Mouse (Mus musculus) neural tube, embryonic 15.5 days (tissue): ENCODE results near the gene Mum1l1. TPM values are rescaled to one million over a fixed set of nuclear protein-coding genes. Genes with fewer than 3 reads are reported as not detected.
A peak's percentile ranks its signal among the peaks of the same experiment; 100 is the strongest.

Source experiments
- ATAC-seq: fragments of 200-750 bp; cut with Nextera tagmentation; 2 replicates; pipeline ENCODE4 v1.8.0; 2017; ENCODE audit warnings: mild to moderate bottlenecking, moderate TSS enrichment, moderate library complexity; ENCODE audit not compliant: low FRiP score
- H3K27ac ChIP-seq: fragments of 300-500 bp; sonication (generic); replicated peaks from 2 replicates; pipeline ENCODE4 v1.5.1; 2015; ENCODE audit warnings: mild to moderate bottlenecking, inconsistent platforms
- H3K27me3 ChIP-seq: fragments of 300-500 bp; sonication (generic); replicated peaks from 2 replicates; pipeline ENCODE4 v1.6.1; 2015; ENCODE audit warnings: inconsistent platforms
- H3K36me3 ChIP-seq: fragments of 300-500 bp; sonication (generic); 2 replicates; pipeline ENCODE4 v1.6.1; 2015; ENCODE audit warnings: inconsistent platforms
- H3K4me1 ChIP-seq: fragments of 300-500 bp; sonication (generic); 2 replicates; pipeline ENCODE4 v1.6.1; 2015; ENCODE audit warnings: inconsistent platforms
- H3K4me2 ChIP-seq: fragments of 300-500 bp; sonication (generic); 2 replicates; pipeline ENCODE4 v1.6.1; 2015; ENCODE audit warnings: inconsistent platforms, mild to moderate bottlenecking, moderate library complexity
- H3K4me3 ChIP-seq: fragments of 300-500 bp; sonication (generic); replicated peaks from 2 replicates; pipeline ENCODE4 v1.5.1; 2015; ENCODE audit warnings: mild to moderate bottlenecking, inconsistent platforms
- H3K9ac ChIP-seq: fragments of 300-500 bp; sonication (generic); replicated peaks from 2 replicates; pipeline ENCODE4 v1.6.1; 2015; ENCODE audit warnings: mild to moderate bottlenecking, inconsistent platforms
- H3K9me3 ChIP-seq: fragments of 300-500 bp; sonication (generic); replicated peaks from 2 replicates; pipeline ENCODE4 v1.6.1; 2016; ENCODE audit warnings: inconsistent platforms
- WGBS: fragments of 180-500 bp; shearing (Covaris S2); methylation state at CpG from one replicate; pipeline ENCODE4 v1.1.7; 2015; ENCODE audit warnings: mixed read lengths; 5-methylcytosine and 5-hydroxymethylcytosine counted together
- polyA plus RNA-seq: library from polyadenylated mRNA; unstranded; fragments of >200 nt; fragmentation: Nextera tagmentation; extraction: Ambion mirVana; gene quantifications from 2 replicates; pipeline ENCODE4 v1.2.1, GENCODE M21; 2015

Mum1l1 gene
- polyA plus RNA-seq, 1 experiment from 2014 or later: 12.5 TPM

- 70% methylated on average over 3 of the region's 3 CpGs for WGBS
- no peak for ATAC-seq
- no peak overlapping the region for H3K4me3 ChIP-seq
- H3K9ac ChIP-seq: no peak overlapping the region
- no peaks in the 10 kb centered on the region for H3K4me1 ChIP-seq
- H3K27ac ChIP-seq: no peak overlapping the region
- H3K36me3 ChIP-seq: no peaks in the 10 kb centered on the region
- H3K27me3 ChIP-seq: no peaks in the 10 kb centered on the region
- no peaks in the 10 kb centered on the region for H3K9me3 ChIP-seq
- no peak overlapping the region for H3K4me2 ChIP-seq
Measured at GRCm38 (mm10) chrX:139221893-139222292, 12.1 kb downstream of the Mum1l1 start.

GRCm38 (mm10) chrX:139231143-139231542 is 21.3 kb downstream of the Mum1l1 start:
- ATAC-seq: peak; percentile 79; the same call in 1 of the 2 replicates
- H3K4me1 ChIP-seq: no peaks in the 10 kb centered on the region
- WGBS: 36% methylated on average over 9 of the region's 9 CpGs

GRCm38 (mm10) chrX:139247294-139247693 is 37.5 kb downstream of the Mum1l1 start:
- Histone ChIP-seq H3K4me3 (no peak overlapping the region), H3K4me1 (no peaks in the 10 kb centered on the region), H3K36me3 (no peaks in the 10 kb centered on the region), H3K9ac (no peak overlapping the region), H3K27me3 (no peaks in the 10 kb centered on the region), H3K4me2 (no peak overlapping the region), H3K27ac (no peak overlapping the region), H3K9me3 (no peaks in the 10 kb centered on the region)
- WGBS: 76% methylated on average over 3 of the region's 3 CpGs
- no peak for ATAC-seq

More at GRCm38 (mm10) chrX:139231143-139231542, 21.3 kb downstream of the Mum1l1 start:
- no peaks in the 10 kb centered on the region for H3K36me3 ChIP-seq
- no peaks in the 10 kb centered on the region for H3K27me3 ChIP-seq
- peak overlapping the region; percentile 45 for H3K4me2 ChIP-seq
- H3K9me3 ChIP-seq: no peaks in the 10 kb centered on the region
- H3K9ac ChIP-seq: no peak overlapping the region
- no peak overlapping the region for H3K27ac ChIP-seq
- H3K4me3 ChIP-seq: no peak overlapping the region; the same call in 1 of the 2 replicates

GRCm38 (mm10) chrX:139257072-139257471 is 47.2 kb downstream of the Mum1l1 start:
- H3K4me2 ChIP-seq: no peak overlapping the region
- H3K9ac ChIP-seq: no peak overlapping the region
- no peak overlapping the region for H3K4me3 ChIP-seq
- H3K9me3 ChIP-seq: no peaks in the 10 kb centered on the region
- 93% methylated on average over 10 of the region's 10 CpGs for WGBS
- no peaks in the 10 kb centered on the region for H3K4me1 ChIP-seq
- no peak overlapping the region for H3K27ac ChIP-seq
- H3K27me3 ChIP-seq: no peaks in the 10 kb centered on the region
- no peak for ATAC-seq
- H3K36me3 ChIP-seq: no peaks in the 10 kb centered on the region

- no peaks in the 10 kb centered on the region for H3K9me3 ChIP-seq
- WGBS: 93% methylated on average over 4 of the region's 4 CpGs
- no peak for ATAC-seq
- H3K27ac ChIP-seq: no peak overlapping the region
- no peaks in the 10 kb centered on the region for H3K36me3 ChIP-seq
- no peak overlapping the region for H3K4me3 ChIP-seq
- H3K4me2 ChIP-seq: no peak overlapping the region
- H3K4me1 ChIP-seq: no peaks in the 10 kb centered on the region
- H3K27me3 ChIP-seq: no peaks in the 10 kb centered on the region
- H3K9ac ChIP-seq: no peak overlapping the region
Measured at GRCm38 (mm10) chrX:139281966-139282365, 72.1 kb downstream of the Mum1l1 start.

Other genes starting within 250 kb of the Mum1l1 start
- gene Serpina7, start 124.8 kb upstream of the Mum1l1 start, polyA plus RNA-seq: not detected in 2 replicates
- not detected in 2 replicates for gene 4930513O06Rik, start 123.8 kb upstream of the Mum1l1 start, polyA plus RNA-seq
- gene 4933428M09Rik, start 30.8 kb upstream of the Mum1l1 start, polyA plus RNA-seq: not detected in 2 replicates
- not detected in 2 replicates for gene Trap1a, start 123.6 kb downstream of the Mum1l1 start, polyA plus RNA-seq